Mouse (Mus musculus) megakaryocyte, adult 5-6 weeks (primary cell): ENCODE measurements around the gene Stxbp6. TPM values are rescaled to one million over a fixed set of nuclear protein-coding genes. Genes with fewer than 3 reads are reported as not detected.
"Not testable (repeated sequence)": the region's sequence is repeated elsewhere in the genome, so short reads cannot be mapped to it uniquely, and the experiment has no call there.

ENCODE experiments used
- ATAC-seq: 2 replicates; pipeline ENCODE4 v1.8.0; 2016; ENCODE audit warnings: mild to moderate bottlenecking, inconsistent platforms; ENCODE audit not compliant: poor library complexity, severe bottlenecking
- total RNA-seq, 2 experiments: library from RNA; stranded (forward) in 1 of 2; stranded (reverse) in 1 of 2; fragments of 153-499, 151-499 nt in 1 of 2; fragments of 221-1000, 200-1000 nt in 1 of 2; gene quantifications; 2 replicates each; pipeline versions ENCODE4 v1.2.3 to v1.2.4; 2015 to 2017

Stxbp6 gene
- 43.0 and 54.7 TPM in 2 replicates for total RNA-seq (2015)
- 53.3 and 56.1 TPM in 2 replicates for total RNA-seq (2017)

DNA sequence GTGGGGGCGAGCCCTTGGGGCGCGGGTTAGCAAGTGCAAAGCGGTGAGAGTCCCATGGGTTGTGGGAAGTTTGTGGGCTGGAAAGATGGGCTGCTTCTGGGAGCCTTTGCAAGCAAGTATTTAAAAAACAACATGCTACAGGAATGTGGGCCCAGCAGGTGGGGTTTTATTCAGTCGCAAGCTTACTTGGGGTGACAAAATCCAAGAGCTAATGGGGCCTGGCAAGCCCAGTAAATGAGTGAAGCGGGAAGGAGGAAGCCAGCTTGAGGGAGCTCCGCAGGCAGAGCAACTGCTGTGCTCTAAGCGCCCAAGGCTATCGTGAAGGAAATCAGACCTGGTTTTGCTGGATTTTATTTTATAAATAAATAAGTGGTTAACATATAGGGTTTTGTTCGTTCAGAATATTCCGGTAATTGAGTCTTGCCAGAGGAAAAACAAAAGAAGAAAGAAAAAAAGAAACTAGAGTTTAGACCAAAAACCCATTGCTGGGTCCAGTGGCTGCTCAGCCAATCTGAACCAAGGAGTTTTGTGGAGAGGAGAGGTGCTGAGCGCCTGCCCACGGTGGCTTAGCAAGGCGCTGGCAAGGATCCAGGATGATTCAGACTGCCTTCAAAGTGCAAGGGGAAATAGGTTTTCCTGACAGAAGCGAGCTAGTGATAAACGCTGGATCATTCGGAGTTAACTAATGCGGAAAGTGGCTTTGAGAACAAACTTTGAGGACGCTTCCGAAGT is at the start of gene Stxbp6:
Gene Stxbp6 (minus strand): TSS at position 99 of the 732 bp plus-strand sequence.
- peak; percentile 61 for ATAC-seq

DNA sequence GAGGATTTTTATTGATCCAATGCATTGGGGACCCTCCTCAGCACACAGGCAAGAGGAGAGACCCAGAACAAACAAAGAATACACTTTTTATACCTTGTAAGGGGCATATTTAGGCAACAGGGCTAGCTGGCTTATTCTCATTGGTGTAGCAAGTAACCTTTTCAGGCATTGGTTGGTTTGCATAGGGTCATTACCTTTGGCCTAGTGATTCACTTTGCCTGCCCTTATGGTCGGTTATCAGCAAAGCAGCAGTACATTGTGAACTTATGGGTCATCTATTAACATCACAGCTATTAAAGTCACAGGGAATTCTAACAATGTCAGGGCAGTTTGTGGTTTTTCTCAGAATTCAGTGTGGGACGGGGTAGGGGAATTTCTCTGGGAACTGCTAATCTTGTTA is 28.4 kb upstream of the Stxbp6 start:
- not testable (repeated sequence) for ATAC-seq

DNA sequence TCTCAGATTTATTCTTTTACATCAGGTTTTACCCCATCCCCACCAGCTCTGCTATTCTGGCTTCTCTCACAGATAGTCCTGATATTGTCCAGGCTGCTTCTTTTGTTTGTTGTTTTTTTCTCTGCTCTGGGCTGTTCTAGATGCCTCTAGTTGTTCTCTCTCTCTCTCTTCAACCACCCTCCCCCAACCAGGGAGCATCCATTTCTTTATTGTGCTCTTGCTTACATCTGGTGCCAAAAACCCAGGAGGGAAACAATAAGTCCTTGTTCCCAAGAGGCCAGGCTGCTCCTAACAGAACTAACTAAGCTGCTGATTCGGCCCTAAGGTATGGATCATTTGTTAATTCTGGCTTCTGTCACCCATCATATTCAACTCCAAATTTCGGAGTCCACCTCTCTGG is 19.2 kb upstream of the Stxbp6 start:
- ATAC-seq = no peak

DNA sequence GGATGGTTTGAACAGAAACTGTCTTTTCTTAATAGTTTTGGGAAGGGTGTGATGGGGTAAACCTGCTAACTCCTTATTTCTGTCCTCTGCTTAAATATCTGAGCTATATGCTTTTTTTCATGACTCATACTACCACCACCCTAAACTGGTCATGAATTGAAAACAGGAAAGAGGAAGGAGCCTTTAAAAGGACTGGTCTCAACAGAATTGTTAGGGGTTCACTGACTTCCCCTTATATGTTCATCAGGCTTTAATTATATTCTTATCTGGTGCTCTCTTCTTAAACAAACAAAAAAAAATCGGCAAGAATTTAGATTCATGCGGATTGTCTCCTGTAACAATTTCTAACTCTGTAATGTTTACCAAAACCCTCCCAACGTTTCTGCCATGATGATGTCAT is 17.9 kb upstream of the Stxbp6 start:
- ATAC-seq = peak; percentile 98

DNA sequence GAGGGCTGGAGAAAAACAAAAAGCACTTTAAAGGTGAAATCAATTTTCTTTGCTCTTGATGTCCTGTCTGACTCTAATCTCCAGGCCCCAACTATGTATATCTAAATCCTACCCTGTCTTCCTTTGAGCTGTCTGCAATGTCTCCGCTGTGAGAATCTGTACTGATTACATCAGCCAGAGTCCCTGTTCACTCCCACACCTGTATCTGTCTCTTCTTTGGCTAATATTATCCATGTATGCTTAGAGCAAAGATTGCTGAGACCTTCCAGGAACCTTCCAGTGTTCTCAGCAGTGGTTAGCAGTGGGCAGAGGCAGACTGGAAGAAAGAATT is 8.6 kb upstream of the Stxbp6 start:
- ATAC-seq = no peak

DNA sequence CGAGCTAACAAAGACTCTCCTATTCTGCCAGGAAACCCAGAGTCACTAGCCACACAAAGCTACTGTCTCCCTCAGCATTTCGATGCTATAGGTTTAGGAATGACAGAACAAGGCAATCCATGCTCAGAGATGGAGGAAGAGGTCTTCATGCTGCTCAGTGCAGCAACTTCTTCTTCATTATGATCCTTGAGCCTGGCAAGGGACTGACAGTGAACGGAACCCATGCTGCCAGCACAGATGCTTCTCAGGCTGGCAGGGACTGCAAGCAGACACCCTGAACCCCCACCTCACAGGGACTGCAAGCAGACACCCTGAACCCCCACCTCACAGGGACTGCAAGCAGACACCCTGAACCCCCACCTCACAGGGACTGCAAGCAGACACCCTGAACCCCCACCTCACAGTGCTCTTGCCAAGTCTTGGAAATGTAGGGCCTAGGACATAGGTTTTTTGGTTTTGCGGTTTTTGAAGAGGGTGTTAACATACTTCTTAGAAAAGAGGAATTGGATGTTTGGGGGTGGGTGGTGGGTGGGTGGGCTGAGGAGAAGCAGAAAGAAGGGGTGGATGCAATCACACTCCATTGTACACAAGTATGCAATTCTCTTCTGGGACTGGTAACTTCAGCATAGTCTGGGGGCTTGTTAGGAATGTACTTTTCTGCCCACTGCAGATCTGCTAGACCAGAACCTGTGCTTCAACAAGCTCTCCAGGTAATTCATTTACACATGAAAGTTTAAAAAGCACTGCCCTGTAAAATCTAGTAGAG is 8.1 kb upstream of the Stxbp6 start:
- ATAC-seq = peak; percentile 38

DNA sequence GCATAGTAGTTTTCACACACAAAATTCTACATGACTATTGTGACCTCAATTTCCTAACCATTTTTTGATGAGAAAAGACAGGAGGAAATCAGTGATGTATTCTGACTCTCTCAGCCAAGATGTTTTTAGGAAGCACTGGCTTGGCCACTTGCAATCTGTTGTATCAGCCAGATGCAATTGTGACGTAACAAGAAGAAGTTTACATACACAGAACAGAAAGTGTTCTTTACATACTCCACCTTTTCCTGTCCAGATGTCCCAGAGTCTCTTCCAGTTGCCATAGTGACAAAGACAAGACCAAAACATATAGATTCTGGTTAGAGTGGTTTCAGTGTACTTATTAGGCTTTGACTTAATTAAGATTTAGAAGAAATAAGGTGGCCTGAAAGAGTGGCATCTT is 7.1 kb upstream of the Stxbp6 start:
- ATAC-seq = peak; percentile 89

DNA sequence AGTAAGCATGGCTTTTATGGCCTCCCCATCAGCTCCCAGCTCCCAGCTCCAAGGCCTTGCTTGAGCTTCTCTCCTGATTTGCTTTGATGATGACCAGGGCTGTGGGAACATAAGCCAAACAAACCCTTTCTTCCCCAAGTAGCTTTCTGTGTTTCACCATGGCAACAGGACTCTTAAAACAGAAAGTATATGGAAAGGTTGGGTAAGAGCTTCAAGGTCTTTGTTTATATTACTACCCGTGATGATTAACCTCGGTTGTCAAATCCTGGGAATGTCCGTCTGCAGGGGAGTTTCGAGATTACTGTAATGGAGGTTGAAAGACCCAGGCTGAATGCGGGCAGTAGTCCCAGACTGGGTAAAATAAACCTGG is 6.2 kb upstream of the Stxbp6 start:
- ATAC-seq = 0 out of 2 replicates have a peak, but pooled peaks have one; percentile 19

DNA sequence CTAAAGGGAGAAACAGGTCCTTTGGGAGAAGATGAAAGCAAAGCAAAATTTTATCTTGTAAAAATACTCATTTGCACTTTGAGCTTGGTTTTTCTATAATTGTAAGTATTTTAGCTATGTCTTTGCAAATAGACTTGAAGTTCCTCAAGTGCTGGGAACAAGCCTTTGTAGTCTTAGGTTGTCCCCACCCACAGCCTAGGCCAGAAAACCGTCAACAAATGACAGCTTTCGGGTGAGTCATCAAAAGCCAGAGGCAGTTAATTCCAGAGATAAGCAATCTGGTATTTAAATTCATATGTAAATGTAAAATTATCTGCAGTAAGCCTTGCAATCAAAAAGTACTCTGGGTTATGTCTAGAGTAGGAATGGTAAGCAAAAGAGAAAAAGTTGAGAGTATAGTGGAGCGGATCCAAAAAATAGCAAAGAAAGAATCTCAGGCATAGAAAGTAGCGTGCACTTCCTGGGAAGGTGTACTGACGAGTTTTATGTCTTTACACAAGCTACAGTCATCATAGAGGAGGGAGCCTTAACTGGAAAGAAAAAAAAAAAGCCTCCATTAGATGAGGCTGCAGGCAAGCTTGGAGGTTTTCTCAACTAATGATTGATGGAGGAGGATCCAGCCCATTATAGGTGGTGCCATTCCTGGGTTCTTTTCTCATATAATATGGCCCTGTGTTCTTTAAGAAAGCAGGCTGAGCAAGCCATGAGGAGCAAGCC is 5.7 kb upstream of the Stxbp6 start:
- no peak for ATAC-seq

DNA sequence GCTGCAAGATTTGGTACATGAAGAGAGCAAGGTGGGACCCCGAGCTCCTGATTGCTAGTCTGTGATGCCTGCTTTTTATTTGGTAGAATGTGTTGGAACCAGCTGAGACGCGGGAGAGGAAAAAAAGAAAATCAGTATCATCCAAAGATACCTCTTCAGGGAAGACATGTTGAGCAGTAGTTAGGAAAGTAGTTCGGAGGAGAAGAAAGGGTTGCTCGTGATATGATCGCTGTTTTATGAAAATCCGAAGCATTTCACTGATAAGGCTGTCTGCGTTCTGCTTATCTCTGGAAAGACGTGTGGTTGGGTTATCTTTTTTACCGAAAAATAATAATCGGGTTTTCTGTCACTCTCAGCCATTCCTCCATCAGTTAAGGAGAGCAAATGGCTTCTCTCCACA is 1.1 kb upstream of the Stxbp6 start:
- ATAC-seq = no peak

DNA sequence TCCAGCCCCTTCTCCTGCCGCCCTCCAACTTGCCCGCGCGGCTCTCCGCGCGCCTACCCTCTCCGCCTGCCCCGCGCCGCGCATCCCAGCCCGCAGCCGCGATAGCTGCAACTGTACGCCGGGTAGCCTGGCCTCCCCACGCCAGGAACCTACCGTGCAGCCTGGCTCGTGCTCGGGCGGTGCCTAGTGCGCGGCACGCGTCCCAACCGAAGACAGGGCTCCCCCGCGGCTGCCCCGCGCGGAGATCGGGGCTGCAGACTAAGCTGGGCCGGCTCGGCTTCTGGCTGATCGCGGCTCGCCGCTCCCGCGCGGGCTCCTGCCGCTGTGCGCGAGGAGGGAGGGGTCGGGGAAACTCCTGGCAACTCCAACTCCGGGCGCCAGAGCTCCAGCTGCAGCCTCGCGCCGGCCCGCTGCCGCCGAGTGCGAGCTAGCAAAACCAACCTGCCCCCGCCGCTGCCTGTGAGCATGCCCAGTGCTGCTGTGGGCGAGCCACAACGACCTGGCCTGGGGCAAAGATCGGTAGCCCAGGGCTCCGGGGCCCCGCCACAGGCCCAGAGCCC is 387 bp downstream of the Stxbp6 start:
- peak; percentile 59 for ATAC-seq

DNA sequence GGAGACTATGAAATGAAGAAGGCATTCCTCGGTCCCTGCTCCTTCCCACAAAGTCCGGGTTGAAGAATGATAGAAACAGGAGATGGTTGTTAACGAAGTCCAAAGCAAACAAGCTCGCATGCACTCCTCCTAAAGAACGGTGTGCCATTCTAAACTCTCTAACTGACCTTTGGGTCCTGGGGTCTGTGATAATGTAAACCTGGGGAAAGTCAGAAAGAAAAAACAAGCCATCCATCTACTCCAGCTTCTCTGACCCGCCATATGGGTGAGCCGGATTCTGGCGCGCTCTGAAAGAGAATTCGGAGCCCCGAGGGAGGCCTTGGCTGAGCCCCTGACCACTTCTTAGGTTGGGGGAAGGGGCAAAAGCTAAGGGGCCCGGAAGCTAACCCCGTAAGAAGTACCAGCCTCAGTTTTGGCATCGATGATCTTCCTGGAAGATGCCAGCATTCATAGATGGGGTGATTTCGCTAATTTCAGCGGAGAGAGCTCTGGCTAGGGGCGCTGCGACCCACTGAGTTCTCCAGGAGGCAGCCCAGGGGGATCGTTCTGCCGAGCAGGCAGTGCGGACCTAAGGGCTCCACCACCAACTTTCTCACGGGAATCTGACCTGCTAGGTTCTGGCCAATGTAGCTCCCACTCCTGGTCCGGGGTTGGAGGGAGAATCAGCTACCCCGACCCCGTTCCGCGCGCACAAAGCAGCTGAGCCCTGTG is 1.0 kb downstream of the Stxbp6 start:
- ATAC-seq = no peak

DNA sequence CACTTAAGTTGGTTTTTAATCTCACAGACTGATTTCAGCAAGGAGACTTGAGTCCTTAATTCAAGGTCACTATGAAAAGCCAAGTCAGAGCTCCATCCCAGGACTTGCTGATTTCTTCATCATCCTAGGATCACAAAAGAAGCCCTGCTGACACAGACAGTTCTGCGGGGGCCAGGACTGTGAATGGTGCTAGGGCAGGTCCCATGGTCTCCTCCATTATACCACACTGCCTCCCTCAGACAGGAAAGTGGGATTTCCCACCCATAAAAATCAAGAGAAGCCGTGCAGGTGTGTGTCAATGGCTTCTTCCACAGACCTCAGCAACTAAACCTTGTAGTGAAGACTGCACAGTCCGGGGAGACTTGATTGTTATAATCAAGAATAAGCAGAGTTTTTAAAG is 2.3 kb downstream of the Stxbp6 start:
- no peak for ATAC-seq

DNA sequence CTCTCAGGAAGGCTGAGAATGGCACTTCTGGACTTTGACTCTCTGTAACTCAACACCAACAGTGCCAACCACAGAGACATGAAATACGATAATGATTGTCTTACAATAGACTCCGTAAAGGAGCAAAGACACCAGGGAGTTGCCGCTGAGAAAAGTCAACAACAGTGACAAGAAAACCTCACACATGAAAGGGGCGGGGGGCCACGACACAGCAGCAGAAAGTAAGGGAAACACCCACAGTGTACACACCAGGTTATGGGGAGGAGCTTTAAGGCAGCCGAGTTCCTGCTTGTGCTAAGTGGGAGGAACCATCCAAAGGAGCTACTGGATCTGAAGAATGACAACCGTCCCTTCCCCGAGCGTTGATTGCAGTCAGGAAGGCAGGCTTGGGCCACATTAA is 4.3 kb downstream of the Stxbp6 start:
- ATAC-seq = 0 out of 2 replicates have a peak, but pooled peaks have one; percentile 20

DNA sequence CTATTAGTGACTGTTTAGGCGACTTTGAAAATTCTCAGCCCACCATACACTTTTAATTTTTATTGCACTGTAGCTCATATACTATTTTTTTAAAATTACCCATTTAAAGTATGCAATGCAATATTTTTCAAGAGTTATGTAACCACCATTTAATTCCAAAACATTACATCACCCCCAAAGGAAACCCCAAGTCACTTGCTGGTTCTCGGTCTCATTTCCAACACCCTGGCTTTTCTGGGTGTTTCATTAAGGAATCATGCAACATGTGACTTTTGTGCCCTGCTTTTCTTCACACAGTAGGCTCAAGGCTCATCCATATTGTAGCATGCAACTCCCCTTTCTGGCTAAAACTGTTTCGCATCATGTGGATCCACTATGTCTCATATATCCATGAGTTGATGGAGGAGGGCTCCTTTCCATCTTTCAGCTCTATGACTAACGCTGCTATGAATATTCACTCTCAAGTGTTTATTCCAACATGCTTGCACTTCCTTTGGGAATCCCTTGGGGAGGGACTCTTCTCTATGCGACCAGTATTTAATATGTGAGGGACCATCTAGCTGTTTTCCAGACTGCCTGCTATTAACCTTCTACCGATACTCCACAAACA is 6.3 kb downstream of the Stxbp6 start:
- ATAC-seq = peak; percentile 25; the same call in 1 of the 2 replicates

DNA sequence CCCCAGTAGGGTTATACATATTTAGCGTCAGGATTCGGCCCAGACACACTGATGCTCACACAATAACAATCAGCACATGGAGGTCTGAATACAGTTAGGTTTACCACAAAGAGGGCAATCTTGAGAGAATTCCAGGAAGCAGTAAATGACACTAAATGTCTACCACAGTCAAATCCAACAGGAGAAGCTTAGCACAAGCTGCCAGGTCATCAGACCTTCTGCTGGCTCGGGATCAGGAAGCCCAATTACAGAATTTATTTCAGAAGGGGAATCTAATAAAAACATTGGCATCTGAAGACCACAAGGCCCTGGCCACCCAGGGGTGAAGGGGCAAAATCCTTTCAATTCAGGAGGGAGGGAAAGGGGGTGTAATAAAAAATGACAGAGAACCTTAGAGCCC is 6.8 kb downstream of the Stxbp6 start:
- no peak for ATAC-seq

DNA sequence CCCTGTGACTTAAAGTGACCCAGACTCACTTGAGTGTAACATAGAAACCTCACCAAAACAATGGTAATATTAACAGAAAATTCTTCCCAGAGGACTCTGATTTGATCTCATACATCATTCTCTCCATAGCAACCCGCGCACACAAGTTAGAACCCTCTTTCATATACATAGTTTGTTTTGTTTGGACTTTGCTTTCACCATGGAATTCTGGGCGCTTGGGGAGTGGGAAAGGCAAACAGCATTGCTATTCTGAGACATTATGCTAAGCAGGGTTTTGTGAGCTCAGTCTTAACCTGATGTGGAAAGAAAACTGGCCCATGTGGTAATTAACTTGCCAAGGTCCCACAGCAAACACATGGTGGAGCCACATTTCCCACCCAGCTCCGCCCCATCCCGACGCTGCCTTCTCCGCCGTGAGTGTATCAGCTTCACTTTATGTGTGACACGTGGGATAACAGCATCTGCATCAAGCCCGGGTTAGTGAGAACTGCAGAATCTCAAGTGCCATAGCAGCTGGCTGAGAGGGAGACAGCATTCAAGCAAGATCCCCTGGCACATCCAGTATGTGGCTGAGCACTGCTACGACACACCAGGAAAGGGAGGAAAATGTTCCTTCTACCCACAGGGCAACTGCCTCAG is 7.3 kb downstream of the Stxbp6 start:
- ATAC-seq = no peak

DNA sequence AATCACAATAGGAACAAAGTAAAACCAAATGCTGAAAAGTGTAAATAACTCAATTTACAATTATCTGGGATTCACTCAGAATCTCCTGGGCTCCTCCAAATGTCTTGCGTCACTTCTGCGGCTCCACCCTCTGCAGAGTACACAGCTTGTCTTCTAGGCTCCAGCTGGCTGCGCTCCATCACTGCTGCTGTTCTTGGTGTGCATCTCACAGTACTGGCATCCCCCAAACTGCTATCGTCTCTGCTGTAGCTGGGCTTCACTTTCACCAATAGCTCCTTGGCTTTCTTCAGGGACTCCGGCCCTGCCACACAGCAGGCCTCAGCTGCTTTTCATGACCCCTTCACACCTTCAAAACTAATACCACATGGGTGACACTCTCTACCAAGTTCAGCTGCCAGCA is 10.9 kb downstream of the Stxbp6 start:
- no peak for ATAC-seq

DNA sequence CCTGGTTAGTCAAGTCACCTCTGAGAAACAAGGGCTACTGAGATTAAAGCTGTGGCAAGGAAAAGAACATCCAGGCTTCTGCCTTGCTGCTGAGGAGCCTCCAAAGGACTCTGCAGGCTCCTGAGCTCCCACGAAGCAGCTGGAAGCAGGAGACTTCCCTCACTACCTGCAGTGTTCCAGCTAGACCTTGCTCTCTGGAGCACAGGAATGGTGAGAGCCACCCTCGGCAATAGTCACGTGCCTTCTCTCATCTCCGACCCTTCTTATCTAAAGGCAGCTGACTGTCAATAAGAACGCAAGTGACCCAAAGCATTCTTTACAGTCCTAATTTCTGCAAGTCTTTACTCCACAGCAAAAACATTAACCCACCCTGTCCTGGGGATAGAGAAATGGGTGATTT is 13.2 kb downstream of the Stxbp6 start:
- no peak for ATAC-seq

DNA sequence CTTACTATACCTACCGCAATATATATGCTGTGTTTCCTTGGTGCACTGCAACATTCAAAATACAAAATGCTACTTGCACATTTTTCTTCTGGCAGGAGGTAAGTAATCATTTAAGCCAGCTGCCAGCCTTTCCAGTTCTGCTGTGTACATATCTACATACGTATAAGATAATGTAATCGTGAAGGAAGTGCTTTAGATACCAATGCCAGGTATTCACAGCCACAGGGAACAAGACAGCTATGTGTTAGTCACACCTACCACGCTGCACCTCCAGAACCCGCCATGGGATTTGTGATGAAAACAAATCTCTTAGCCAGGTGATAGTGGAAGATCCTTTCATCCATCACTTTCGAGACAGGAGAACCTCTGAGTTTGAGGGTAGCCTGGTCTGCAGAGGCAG is 13.7 kb downstream of the Stxbp6 start:
- ATAC-seq = no peak
